Mouse (Mus musculus): Measurements from ENCODE around the gene Cd244a.

DNA sequence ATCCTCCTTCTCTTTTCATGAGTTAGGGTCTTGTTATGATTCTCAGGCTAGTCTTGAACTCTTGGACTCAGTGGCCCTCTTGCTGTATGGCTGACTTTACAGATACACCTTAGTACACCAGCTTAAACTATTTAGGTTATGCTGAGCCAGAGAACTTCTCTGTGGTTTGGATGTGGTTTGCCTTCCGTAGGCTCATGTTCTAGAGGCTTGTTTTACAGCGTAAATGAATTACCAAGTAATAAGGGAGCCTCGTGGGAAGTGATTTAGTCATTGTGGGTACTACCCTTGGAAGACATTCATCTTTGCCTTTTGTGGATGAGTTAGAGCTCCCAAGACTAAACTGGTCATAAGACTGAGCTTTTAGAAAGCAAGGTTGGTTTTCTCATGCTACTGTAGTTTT is 68.8 kb downstream of the Cd244a start:
- TF ChIP-seq CTCF (IDR thresholded peaks at IDR 0.05; ENCODE audit: insufficient read depth, low read depth, low read length) (no peak), POLR2A (IDR thresholded peaks at IDR 0.05; ENCODE audit: insufficient read depth, low read depth, low read length) (no peak)

Measured in olfactory bulb, adult 2 months (tissue).